Mouse (Mus musculus) kidney, postnatal 0 days (tissue): ENCODE data around the gene Nprl3. TPM values are rescaled to one million over a fixed set of nuclear protein-coding genes. Genes with fewer than 3 reads are reported as not detected.

Source experiments
- ATAC-seq: fragments of 200-750 bp; cut with Nextera tagmentation; replicated peaks from 2 replicates; pipeline ENCODE4 v1.8.0; 2017; ENCODE audit warnings: low read depth, moderate number of reproducible peaks, moderate TSS enrichment, moderate library complexity; ENCODE audit not compliant: low FRiP score
- DNase-seq: peaks from one replicate; pipeline ENCODE4 v3.0.0-alpha.2; 2016; ENCODE audit warnings: low spot score
- H3K27ac ChIP-seq: fragments of 300-500 bp; sonication (generic); 2 replicates; pipeline ENCODE4 v1.5.1; 2014; ENCODE audit warnings: mild to moderate bottlenecking
- H3K27me3 ChIP-seq: fragments of 300-500 bp; sonication (generic); 2 replicates; pipeline ENCODE4 v1.6.1; 2014; ENCODE audit warnings: low read length, mixed read lengths; ENCODE audit not compliant: insufficient read depth
- H3K36me3 ChIP-seq: fragments of 300-500 bp; sonication (generic); 2 replicates; pipeline ENCODE4 v1.6.1; 2014; ENCODE audit warnings: low read length, mixed read lengths; ENCODE audit not compliant: insufficient read depth
- H3K4me1 ChIP-seq: fragments of 300-500 bp; sonication (generic); replicated peaks from 2 replicates; pipeline ENCODE4 v1.6.1; 2014; ENCODE audit warnings: antibody characterized with exemption, low read length, mixed read lengths; ENCODE audit not compliant: insufficient read depth
- H3K4me2 ChIP-seq: fragments of 300-500 bp; sonication (generic); 2 replicates; pipeline ENCODE4 v1.6.1; 2014; ENCODE audit warnings: mild to moderate bottlenecking, low read length, moderate library complexity, mixed read lengths
- H3K4me3 ChIP-seq: fragments of 300-500 bp; sonication (generic); replicated peaks from 2 replicates; pipeline ENCODE4 v1.5.1; 2014; ENCODE audit warnings: low read depth, low read length
- H3K9ac ChIP-seq: fragments of 300-500 bp; sonication (generic); 2 replicates; pipeline ENCODE4 v1.6.1; 2014; ENCODE audit warnings: low read depth, low read length
- H3K9me3 ChIP-seq: fragments of 300-500 bp; sonication (generic); replicated peaks from 2 replicates; pipeline ENCODE4 v1.6.1; 2016; ENCODE audit warnings: low read length, inconsistent platforms, mixed read lengths
- CTCF ChIP-seq: IDR thresholded peaks from 2 replicates; pipeline ENCODE4 v1.5.1; 2016; ENCODE audit warnings: antibody characterized with exemption, low read depth, mild to moderate bottlenecking, moderate library complexity
- WGBS: fragments of 180-500 bp; shearing (Covaris S2); extraction: QIAGEN DNeasy Blood & Tissue Kit; methylation state at CpG from one replicate; pipeline ENCODE4 v1.1.7; 2014; 5-methylcytosine and 5-hydroxymethylcytosine counted together
- polyA plus RNA-seq: library from polyadenylated mRNA; unstranded; fragments of >200 nt; fragmentation: Nextera tagmentation; extraction: Ambion mirVana; gene quantifications from 2 replicates; pipeline ENCODE4 v1.2.1, GENCODE M21; 2015

Nprl3 gene
- polyA plus RNA-seq, result 36.9 and 44.2 TPM in 2 replicates

- Histone ChIP-seq H3K4me2 (peak within 1 kb of the TSS; percentile 76), H3K27me3 (no peaks in the 10 kb centered on the region), H3K9me3 (no peaks in the 10 kb centered on the region), H3K4me3 (peak within 1 kb of the TSS; percentile 73), H3K4me1 (peaks cover 6% of the 10 kb centered on the region), H3K36me3 (no peaks in the 10 kb centered on the region), H3K9ac (peak within 1 kb of the TSS; percentile 97), H3K27ac (peak within 1 kb of the TSS; percentile 96)
- WGBS, result under 1% methylated on average over 52 of the region's 54 CpGs
- DNase-seq (peak; percentile 96), ATAC-seq (peak; percentile 99)
- TF ChIP-seq CTCF, result no peak
These were observed at the start of gene Nprl3 for GRCm38 (mm10) chr11:32267188-32267884. Gene Nprl3 (minus strand): TSS chr11:32267707.

GRCm38 (mm10) chr11:32316009-32316408 lies 48.5 kb upstream of the Nprl3 start:
- ATAC-seq, result no peak
- TF ChIP-seq CTCF, result no peak
- Histone ChIP-seq H3K27ac (no peak overlapping the region), H3K9ac (no peak overlapping the region), H3K4me1 (no peaks in the 10 kb centered on the region), H3K9me3 (no peaks in the 10 kb centered on the region), H3K36me3 (no peaks in the 10 kb centered on the region), H3K4me2 (no peak overlapping the region), H3K27me3 (no peaks in the 10 kb centered on the region), H3K4me3 (no peak overlapping the region)
- 87% methylated on average over 3 of the region's 3 CpGs for WGBS
- DNase-seq, result no peak

- DNase-seq, result no peak
- Histone ChIP-seq H3K4me2 (no peak overlapping the region), H3K27me3 (no peaks in the 10 kb centered on the region), H3K27ac (no peak overlapping the region), H3K4me1 (peaks cover 6% of the 10 kb centered on the region; the same call in 1 of the 2 replicates), H3K36me3 (no peaks in the 10 kb centered on the region), H3K9ac (no peak overlapping the region), H3K9me3 (no peaks in the 10 kb centered on the region), H3K4me3 (no peak overlapping the region)
- ATAC-seq, result no peak
- no peak for TF ChIP-seq CTCF
- 60% methylated on average over 3 of the region's 3 CpGs for WGBS
These were observed 42.4 kb upstream of the Nprl3 start for GRCm38 (mm10) chr11:32309928-32310327.

GRCm38 (mm10) chr11:32309446-32309845 lies 41.9 kb upstream of the Nprl3 start:
- H3K4me2 ChIP-seq, result no peak overlapping the region
- H3K9ac ChIP-seq, result no peak overlapping the region
- WGBS, result 26% methylated on average over 4 of the region's 4 CpGs
- H3K9me3 ChIP-seq, result no peaks in the 10 kb centered on the region
- no peak overlapping the region for H3K4me3 ChIP-seq
- H3K4me1 ChIP-seq, result peaks cover 6% of the 10 kb centered on the region; the same call in 1 of the 2 replicates
- no peak for TF ChIP-seq CTCF
- H3K27ac ChIP-seq, result no peak overlapping the region
- H3K36me3 ChIP-seq, result no peaks in the 10 kb centered on the region
- DNase-seq (peak; percentile 18), ATAC-seq (no peak; the same call in 1 of the 2 replicates)
- H3K27me3 ChIP-seq, result no peaks in the 10 kb centered on the region

GRCm38 (mm10) chr11:32307006-32307405 lies 39.5 kb upstream of the Nprl3 start:
- TF ChIP-seq CTCF, result no peak
- ATAC-seq, result no peak
- no peak overlapping the region for H3K4me2 ChIP-seq
- no peak overlapping the region for H3K4me3 ChIP-seq
- no peaks in the 10 kb centered on the region for H3K27me3 ChIP-seq
- no peaks in the 10 kb centered on the region for H3K9me3 ChIP-seq
- H3K9ac ChIP-seq, result no peak overlapping the region
- H3K36me3 ChIP-seq, result no peaks in the 10 kb centered on the region
- WGBS, result 83% methylated on average over 1 of the region's 1 CpGs
- H3K27ac ChIP-seq, result no peak overlapping the region
- no peak for DNase-seq
- H3K4me1 ChIP-seq, result peaks cover 6% of the 10 kb centered on the region; the same call in 1 of the 2 replicates

GRCm38 (mm10) chr11:32303455-32303854 lies 35.9 kb upstream of the Nprl3 start:
- no peak overlapping the region for H3K4me3 ChIP-seq
- no peaks in the 10 kb centered on the region for H3K36me3 ChIP-seq

More at GRCm38 (mm10) chr11:32303455-32303854, 35.9 kb upstream of the Nprl3 start:
- ATAC-seq (no peak), DNase-seq (no peak)
- Histone ChIP-seq H3K9ac (no peak overlapping the region), H3K27me3 (no peaks in the 10 kb centered on the region), H3K4me2 (no peak overlapping the region), H3K27ac (no peak overlapping the region), H3K9me3 (no peaks in the 10 kb centered on the region), H3K4me1 (no peaks in the 10 kb centered on the region)
- no peak for TF ChIP-seq CTCF
- WGBS, result 86% methylated on average over 1 of the region's 1 CpGs
